Mouse (Mus musculus): ENCODE data around the gene Npnt. TPM values are rescaled to one million over a fixed set of nuclear protein-coding genes. Genes with fewer than 3 reads are reported as not detected.

Npnt gene
- polyA plus RNA-seq, 1 experiment from 2014 or later: 41.6 TPM

DNA sequence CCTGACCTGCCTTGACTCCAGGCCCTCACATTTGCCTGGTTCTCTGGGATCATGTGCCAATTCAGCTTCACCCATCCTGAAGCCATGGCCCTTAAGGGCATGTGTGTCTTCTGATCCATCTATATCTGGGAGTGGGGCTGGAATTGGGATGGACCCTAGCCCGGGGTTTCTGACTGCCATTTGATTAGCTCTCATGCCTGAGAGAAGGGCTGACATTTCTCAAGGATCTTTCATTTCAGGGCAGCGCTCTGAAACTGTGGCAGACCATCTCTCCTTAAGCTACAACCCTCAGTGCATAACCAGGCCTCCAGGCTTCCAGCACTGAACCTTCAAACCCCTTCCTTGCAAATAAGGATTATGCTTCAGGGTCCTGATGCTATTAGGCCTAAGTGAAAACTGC is 99.7 kb downstream of the Npnt start:
- H3K9me3 ChIP-seq: no peaks in the 10 kb centered on the region
- no peak overlapping the region for H3K4me3 ChIP-seq
- peaks cover 11% of the 10 kb centered on the region for H3K4me1 ChIP-seq
- ATAC-seq (ENCODE audit: insufficient number of reproducible peaks, low FRiP score, low TSS enrichment, low read depth): no peak
- no peak overlapping the region for H3K27ac ChIP-seq
- H3K9ac ChIP-seq: no peak overlapping the region
- 77% methylated on average over 2 of the region's 2 CpGs for WGBS
- no peak overlapping the region for H3K4me2 ChIP-seq
- no peaks in the 10 kb centered on the region for H3K27me3 ChIP-seq
- no peaks in the 10 kb centered on the region for H3K36me3 ChIP-seq

GRCm38 (mm10) chr3:132849669-132850068 is 100.4 kb downstream of the Npnt start:
- Histone ChIP-seq H3K27me3 (no peaks in the 10 kb centered on the region), H3K4me2 (no peak overlapping the region), H3K4me1 (peaks cover 11% of the 10 kb centered on the region), H3K27ac (no peak overlapping the region), H3K4me3 (no peak overlapping the region), H3K9ac (no peak overlapping the region), H3K9me3 (no peaks in the 10 kb centered on the region), H3K36me3 (no peaks in the 10 kb centered on the region)
- no peak for ATAC-seq (ENCODE audit: insufficient number of reproducible peaks, low FRiP score, low TSS enrichment, low read depth)
- 54% methylated on average over 7 of the region's 7 CpGs for WGBS

- Histone ChIP-seq H3K36me3 (peaks cover 33% of the 10 kb centered on the region), H3K27ac (no peak overlapping the region), H3K4me2 (no peak overlapping the region), H3K9ac (no peak overlapping the region), H3K9me3 (no peaks in the 10 kb centered on the region), H3K4me3 (no peak overlapping the region), H3K27me3 (no peaks in the 10 kb centered on the region), H3K4me1 (no peaks in the 10 kb centered on the region)
- WGBS: 93% methylated on average over 6 of the region's 6 CpGs
- ATAC-seq (ENCODE audit: insufficient number of reproducible peaks, low FRiP score, low TSS enrichment, low read depth): no peak
Observed at GRCm38 (mm10) chr3:132842676-132843075, 107.4 kb downstream of the Npnt start.

DNA sequence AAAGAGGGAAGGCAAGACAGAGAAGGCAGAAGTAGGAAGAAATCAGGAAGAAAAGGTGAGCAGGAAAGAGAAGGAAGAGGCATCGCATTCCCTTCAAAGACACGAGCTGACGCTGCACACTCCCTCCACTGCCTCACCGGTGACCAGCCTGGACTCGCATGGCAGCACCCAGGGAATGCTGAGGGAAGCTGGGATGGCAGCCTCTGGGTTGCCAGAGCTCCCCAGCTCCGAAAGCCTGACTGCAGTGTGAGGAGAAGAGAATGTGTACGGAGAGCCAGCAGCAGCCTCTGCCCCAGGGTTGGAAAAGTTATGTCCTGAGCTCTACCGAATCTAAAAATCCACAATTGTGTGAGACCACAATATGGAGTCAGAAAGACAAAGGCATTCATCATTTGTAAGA is 110.6 kb downstream of the Npnt start:
- Histone ChIP-seq H3K9ac (no peak overlapping the region), H3K36me3 (peaks cover 46% of the 10 kb centered on the region), H3K27ac (no peak overlapping the region), H3K9me3 (no peaks in the 10 kb centered on the region), H3K27me3 (no peaks in the 10 kb centered on the region), H3K4me2 (no peak overlapping the region), H3K4me3 (no peak overlapping the region), H3K4me1 (no peaks in the 10 kb centered on the region)
- 83% methylated on average over 8 of the region's 8 CpGs for WGBS
- ATAC-seq (ENCODE audit: insufficient number of reproducible peaks, low FRiP score, low TSS enrichment, low read depth): no peak

GRCm38 (mm10) chr3:132838656-132839417 is 111.3 kb downstream of the Npnt start:
- no peaks in the 10 kb centered on the region for H3K27me3 ChIP-seq
- no peak overlapping the region for H3K4me3 ChIP-seq
- no peaks in the 10 kb centered on the region for H3K4me1 ChIP-seq
- peaks cover 49% of the 10 kb centered on the region for H3K36me3 ChIP-seq
- no peaks in the 10 kb centered on the region for H3K9me3 ChIP-seq
- H3K27ac ChIP-seq: no peak overlapping the region
- WGBS: 94% methylated on average over 14 of the region's 15 CpGs
- ATAC-seq (ENCODE audit: insufficient number of reproducible peaks, low FRiP score, low TSS enrichment, low read depth): no peak
- no peak overlapping the region for H3K4me2 ChIP-seq
- H3K9ac ChIP-seq: no peak overlapping the region

- H3K4me1 ChIP-seq: no peaks in the 10 kb centered on the region
- no peak overlapping the region for H3K4me3 ChIP-seq
- H3K27ac ChIP-seq: no peak overlapping the region
- peaks cover 46% of the 10 kb centered on the region for H3K36me3 ChIP-seq
- H3K4me2 ChIP-seq: no peak overlapping the region
- H3K9me3 ChIP-seq: no peaks in the 10 kb centered on the region
- H3K27me3 ChIP-seq: no peaks in the 10 kb centered on the region
- ATAC-seq (ENCODE audit: insufficient number of reproducible peaks, low FRiP score, low TSS enrichment, low read depth): no peak
- H3K9ac ChIP-seq: no peak overlapping the region
- 83% methylated on average over 4 of the region's 4 CpGs for WGBS
Observed at GRCm38 (mm10) chr3:132837134-132837533, 113.0 kb downstream of the Npnt start.

DNA sequence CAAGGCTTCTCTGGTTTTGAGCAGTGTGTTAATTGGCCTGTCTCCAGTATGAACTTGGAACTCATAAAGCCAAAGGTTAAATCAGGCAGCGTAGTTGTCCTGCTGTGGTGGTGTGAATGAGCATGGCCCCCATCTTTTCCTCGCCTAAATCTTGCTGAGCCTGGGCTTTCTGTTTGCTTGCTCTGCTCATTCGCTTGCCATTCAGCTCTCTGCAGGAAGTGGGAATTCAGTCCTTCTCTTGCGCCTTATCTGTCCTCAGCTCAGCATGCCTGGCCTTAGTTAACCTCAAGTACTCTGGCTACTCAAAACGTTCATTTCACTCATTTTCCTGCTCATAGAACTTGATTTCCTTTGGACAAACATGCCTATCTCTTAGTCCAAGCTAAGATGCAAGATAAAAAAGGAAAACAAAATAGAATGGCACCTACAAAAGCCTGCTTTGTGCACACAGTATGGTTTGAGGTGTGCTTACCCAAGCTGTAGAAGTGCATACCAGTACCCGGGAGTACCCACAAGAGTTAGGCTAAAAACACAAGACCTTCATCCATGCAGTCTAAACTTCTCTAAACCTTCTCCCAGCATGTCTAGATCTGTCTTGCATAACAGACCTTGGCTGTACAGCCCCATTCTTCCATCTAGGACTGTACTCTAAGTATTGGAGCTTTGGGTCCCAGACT is 114.8 kb downstream of the Npnt start:
- Histone ChIP-seq H3K36me3 (peaks cover 36% of the 10 kb centered on the region), H3K9me3 (no peaks in the 10 kb centered on the region), H3K27me3 (no peaks in the 10 kb centered on the region), H3K4me1 (no peaks in the 10 kb centered on the region), H3K27ac (no peak overlapping the region), H3K4me3 (no peak overlapping the region), H3K4me2 (no peak overlapping the region), H3K9ac (no peak overlapping the region)
- ATAC-seq (ENCODE audit: insufficient number of reproducible peaks, low FRiP score, low TSS enrichment, low read depth): no peak
- 82% methylated on average over 6 of the region's 6 CpGs for WGBS

Other genes starting within 250 kb of the Npnt start
- gene Ints12, start 141.5 kb upstream of the Npnt start, polyA plus RNA-seq (2015; fragmentation: Nextera tagmentation; extraction: Ambion mirVana): 19.1 and 20.5 TPM in 2 replicates
- gene Gstcd, start 141.7 kb upstream of the Npnt start, polyA plus RNA-seq (2015; fragmentation: Nextera tagmentation; extraction: Ambion mirVana): 5.5 and 6.8 TPM in 2 replicates

Data from limb, embryonic 15.5 days (tissue).